Mouse (Mus musculus) gonadal fat pad, adult 2 months (tissue): ENCODE results near the gene Slc27a2. TPM values are rescaled to one million over a fixed set of nuclear protein-coding genes. Genes with fewer than 3 reads are reported as not detected.
"Not testable (repeated sequence)": the region's sequence is repeated elsewhere in the genome, so short reads cannot be mapped to it uniquely, and the experiment has no call there.

ENCODE experiments used
- DNase-seq: peaks from one replicate; pipeline ENCODE4 v3.0.0-alpha.2; 2012; ENCODE audit warnings: low read depth
- polyA plus RNA-seq: library from polyadenylated mRNA; depleted of rRNA; stranded (reverse); fragments of >200 nt; gene quantifications from 2 replicates; pipeline ENCODE4 v1.2.3, GENCODE M21; 2012; rRNA removed

The Slc27a2 gene
- 9.9 and 19.9 TPM in 2 replicates for polyA plus RNA-seq

GRCm38 (mm10) chr2:126552357-126553290 lies at the start of gene Slc27a2:
TSS of gene Slc27a2 (plus strand) at chr2:126552407.
- no peak for DNase-seq

GRCm38 (mm10) chr2:126505156-126505555 lies 47.1 kb upstream of the Slc27a2 start:
- DNase-seq: no peak

GRCm38 (mm10) chr2:126507477-126507876 lies 44.7 kb upstream of the Slc27a2 start:
- DNase-seq: no peak

GRCm38 (mm10) chr2:126508228-126508627 lies 44.0 kb upstream of the Slc27a2 start:
- no peak for DNase-seq

- DNase-seq: no peak
Observed at GRCm38 (mm10) chr2:126515069-126515826, 37.0 kb upstream of the Slc27a2 start.

- no peak for DNase-seq
Observed at GRCm38 (mm10) chr2:126519872-126520581, 32.2 kb upstream of the Slc27a2 start.

GRCm38 (mm10) chr2:126520828-126521227 lies 31.4 kb upstream of the Slc27a2 start:
- DNase-seq: no peak

- DNase-seq: no peak
Observed at GRCm38 (mm10) chr2:126521471-126521870, 30.7 kb upstream of the Slc27a2 start.

- DNase-seq: no peak
Observed at GRCm38 (mm10) chr2:126522056-126522455, 30.2 kb upstream of the Slc27a2 start.

GRCm38 (mm10) chr2:126523101-126523745 lies 29.0 kb upstream of the Slc27a2 start:
- DNase-seq: not testable (repeated sequence)

GRCm38 (mm10) chr2:126524271-126524670 lies 27.9 kb upstream of the Slc27a2 start:
- DNase-seq: no peak

GRCm38 (mm10) chr2:126527461-126527860 lies 24.7 kb upstream of the Slc27a2 start:
- DNase-seq: no peak

- DNase-seq: no peak
Observed at GRCm38 (mm10) chr2:126530581-126530980, 21.6 kb upstream of the Slc27a2 start.

- DNase-seq: no peak
Observed at GRCm38 (mm10) chr2:126537654-126538053, 14.6 kb upstream of the Slc27a2 start.

GRCm38 (mm10) chr2:126540390-126540925 lies 11.7 kb upstream of the Slc27a2 start:
- DNase-seq: no peak

GRCm38 (mm10) chr2:126542211-126542610 lies 10.0 kb upstream of the Slc27a2 start:
- no peak for DNase-seq

GRCm38 (mm10) chr2:126545297-126545696 lies 6.9 kb upstream of the Slc27a2 start:
- DNase-seq: no peak

GRCm38 (mm10) chr2:126546392-126546791 lies 5.8 kb upstream of the Slc27a2 start:
- DNase-seq: no peak

- DNase-seq: no peak
Observed at GRCm38 (mm10) chr2:126549681-126550080, 2.5 kb upstream of the Slc27a2 start.

GRCm38 (mm10) chr2:126551244-126551890 lies 840 bp upstream of the Slc27a2 start:
- DNase-seq: no peak

- DNase-seq: no peak
Observed at GRCm38 (mm10) chr2:126551896-126552295, 311 bp upstream of the Slc27a2 start.
